Mouse (Mus musculus): ENCODE measurements at regions not wholly inside any gene's neighbourhood (a gene's known extent, or its start where the extent isn't known, plus 50 kb on each side); places are given as distances from the start of the nearest gene placed in this dataset.

- Histone ChIP-seq H3K9ac (ENCODE audit: low read length) (no peak overlapping the region), H3K4me3 (ENCODE audit: low read depth, low read length) (no peak overlapping the region), H3K4me1 (ENCODE audit: control insufficient read depth, insufficient read depth, low read length) (no peaks in the 10 kb centered on the region), H3K27ac (replicated peaks; ENCODE audit: low read depth, low read length) (no peak overlapping the region), H3K9me3 (ENCODE audit: control insufficient read depth, low read length) (no peaks in the 10 kb centered on the region), H3K27me3 (ENCODE audit: control insufficient read depth, insufficient read depth, low read length) (no peaks in the 10 kb centered on the region), H3K36me3 (ENCODE audit: control insufficient read depth, insufficient read depth, low read length) (no peaks in the 10 kb centered on the region), H3K4me2 (ENCODE audit: low read depth, severe bottlenecking) (no peak overlapping the region)
- WGBS = 79% methylated on average over 10 of the region's 10 CpGs
- no peak for ATAC-seq (ENCODE audit: insufficient number of reproducible peaks, low FRiP score, low TSS enrichment, low read depth)
- DNase-seq (ENCODE audit: low spot score) = no peak
Observed at GRCm38 (mm10) chr13:63678265-63679260, 105.2 kb upstream of the Ptch1 start.

GRCm38 (mm10) chr13:63682341-63682740 is 108.9 kb upstream of the Ptch1 start:
- H3K9ac ChIP-seq (ENCODE audit: low read length) = no peak overlapping the region
- H3K27ac ChIP-seq (replicated peaks; ENCODE audit: low read depth, low read length) = no peak overlapping the region
- no peak overlapping the region for H3K4me2 ChIP-seq (ENCODE audit: low read depth, severe bottlenecking)
- ATAC-seq (ENCODE audit: insufficient number of reproducible peaks, low FRiP score, low TSS enrichment, low read depth) = no peak
- DNase-seq (ENCODE audit: low spot score) = no peak
- H3K36me3 ChIP-seq (ENCODE audit: control insufficient read depth, insufficient read depth, low read length) = no peaks in the 10 kb centered on the region
- 74% methylated on average over 4 of the region's 4 CpGs for WGBS
- no peaks in the 10 kb centered on the region for H3K9me3 ChIP-seq (ENCODE audit: control insufficient read depth, low read length)
- H3K4me3 ChIP-seq (ENCODE audit: low read depth, low read length) = no peak overlapping the region
- H3K4me1 ChIP-seq (ENCODE audit: control insufficient read depth, insufficient read depth, low read length) = no peaks in the 10 kb centered on the region
- H3K27me3 ChIP-seq (ENCODE audit: control insufficient read depth, insufficient read depth, low read length) = no peaks in the 10 kb centered on the region

- H3K9me3 ChIP-seq (ENCODE audit: control insufficient read depth, low read length) = no peaks in the 10 kb centered on the region
- no peak overlapping the region for H3K4me2 ChIP-seq (ENCODE audit: low read depth, severe bottlenecking)
- no peaks in the 10 kb centered on the region for H3K36me3 ChIP-seq (ENCODE audit: control insufficient read depth, insufficient read depth, low read length)
- no peak for DNase-seq (ENCODE audit: low spot score)
- no peaks in the 10 kb centered on the region for H3K27me3 ChIP-seq (ENCODE audit: control insufficient read depth, insufficient read depth, low read length)
- no peaks in the 10 kb centered on the region; the same call in 1 of the 2 replicates for H3K4me1 ChIP-seq (ENCODE audit: control insufficient read depth, insufficient read depth, low read length)
- 0 out of 2 replicates have a peak overlapping the region, but pooled peaks have one; percentile 2 for H3K27ac ChIP-seq (replicated peaks; ENCODE audit: low read depth, low read length)
- no peak overlapping the region for H3K4me3 ChIP-seq (ENCODE audit: low read depth, low read length)
- no peak overlapping the region for H3K9ac ChIP-seq (ENCODE audit: low read length)
- no peak for ATAC-seq (ENCODE audit: insufficient number of reproducible peaks, low FRiP score, low TSS enrichment, low read depth)
- WGBS = 85% methylated on average over 5 of the region's 5 CpGs
Observed at GRCm38 (mm10) chr13:63691974-63692373, 118.6 kb upstream of the Ptch1 start.

- Histone ChIP-seq H3K27me3 (ENCODE audit: control insufficient read depth, insufficient read depth, low read length) (no peaks in the 10 kb centered on the region), H3K4me3 (ENCODE audit: low read depth, low read length) (no peak overlapping the region), H3K36me3 (ENCODE audit: control insufficient read depth, insufficient read depth, low read length) (no peaks in the 10 kb centered on the region), H3K9me3 (ENCODE audit: control insufficient read depth, low read length) (no peaks in the 10 kb centered on the region), H3K4me2 (ENCODE audit: low read depth, severe bottlenecking) (no peak overlapping the region), H3K4me1 (ENCODE audit: control insufficient read depth, insufficient read depth, low read length) (no peaks in the 10 kb centered on the region; the same call in 1 of the 2 replicates), H3K27ac (replicated peaks; ENCODE audit: low read depth, low read length) (no peak overlapping the region), H3K9ac (ENCODE audit: low read length) (no peak overlapping the region)
- DNase-seq (ENCODE audit: low spot score) = no peak
- ATAC-seq (ENCODE audit: insufficient number of reproducible peaks, low FRiP score, low TSS enrichment, low read depth) = no peak
- WGBS = 70% methylated on average over 5 of the region's 5 CpGs
Observed at GRCm38 (mm10) chr13:63693636-63694035, 120.2 kb upstream of the Ptch1 start.

GRCm38 (mm10) chr13:63696399-63696798 is 118.6 kb upstream of the Ercc6l2 start:
- no peak overlapping the region for H3K4me2 ChIP-seq (ENCODE audit: low read depth, severe bottlenecking)
- no peaks in the 10 kb centered on the region for H3K9me3 ChIP-seq (ENCODE audit: control insufficient read depth, low read length)
- no peaks in the 10 kb centered on the region for H3K36me3 ChIP-seq (ENCODE audit: control insufficient read depth, insufficient read depth, low read length)
- H3K4me3 ChIP-seq (ENCODE audit: low read depth, low read length) = no peak overlapping the region
- 67% methylated on average over 3 of the region's 3 CpGs for WGBS
- ATAC-seq (ENCODE audit: insufficient number of reproducible peaks, low FRiP score, low TSS enrichment, low read depth) (no peak), DNase-seq (ENCODE audit: low spot score) (no peak)
- H3K4me1 ChIP-seq (ENCODE audit: control insufficient read depth, insufficient read depth, low read length) = peaks cover 3% of the 10 kb centered on the region; the same call in 1 of the 2 replicates
- H3K27me3 ChIP-seq (ENCODE audit: control insufficient read depth, insufficient read depth, low read length) = no peaks in the 10 kb centered on the region
- H3K27ac ChIP-seq (replicated peaks; ENCODE audit: low read depth, low read length) = no peak overlapping the region
- no peak overlapping the region for H3K9ac ChIP-seq (ENCODE audit: low read length)

GRCm38 (mm10) chr13:63699624-63700023 is 115.4 kb upstream of the Ercc6l2 start:
- DNase-seq (ENCODE audit: low spot score) (no peak), ATAC-seq (ENCODE audit: insufficient number of reproducible peaks, low FRiP score, low TSS enrichment, low read depth) (no peak)
- no peak overlapping the region for H3K9ac ChIP-seq (ENCODE audit: low read length)
- 78% methylated on average over 2 of the region's 2 CpGs for WGBS
- no peaks in the 10 kb centered on the region for H3K27me3 ChIP-seq (ENCODE audit: control insufficient read depth, insufficient read depth, low read length)
- H3K4me2 ChIP-seq (ENCODE audit: low read depth, severe bottlenecking) = no peak overlapping the region
- no peaks in the 10 kb centered on the region for H3K36me3 ChIP-seq (ENCODE audit: control insufficient read depth, insufficient read depth, low read length)
- no peaks in the 10 kb centered on the region for H3K9me3 ChIP-seq (ENCODE audit: control insufficient read depth, low read length)
- no peak overlapping the region for H3K27ac ChIP-seq (replicated peaks; ENCODE audit: low read depth, low read length)
- H3K4me1 ChIP-seq (ENCODE audit: control insufficient read depth, insufficient read depth, low read length) = 0 out of 2 replicates have a peak, but pooled peaks cover 7% of the 10 kb centered on the region
- no peak overlapping the region for H3K4me3 ChIP-seq (ENCODE audit: low read depth, low read length)

GRCm38 (mm10) chr13:63700747-63701146 is 114.3 kb upstream of the Ercc6l2 start:
- Histone ChIP-seq H3K4me1 (ENCODE audit: control insufficient read depth, insufficient read depth, low read length) (0 out of 2 replicates have a peak, but pooled peaks cover 7% of the 10 kb centered on the region), H3K9me3 (ENCODE audit: control insufficient read depth, low read length) (no peaks in the 10 kb centered on the region), H3K4me3 (ENCODE audit: low read depth, low read length) (no peak overlapping the region), H3K27ac (replicated peaks; ENCODE audit: low read depth, low read length) (0 out of 2 replicates have a peak overlapping the region, but pooled peaks have one; percentile 5), H3K9ac (ENCODE audit: low read length) (no peak overlapping the region), H3K27me3 (ENCODE audit: control insufficient read depth, insufficient read depth, low read length) (no peaks in the 10 kb centered on the region), H3K4me2 (ENCODE audit: low read depth, severe bottlenecking) (no peak overlapping the region), H3K36me3 (ENCODE audit: control insufficient read depth, insufficient read depth, low read length) (no peaks in the 10 kb centered on the region)
- WGBS = 58% methylated on average over 3 of the region's 3 CpGs
- no peak for DNase-seq (ENCODE audit: low spot score)
- ATAC-seq (ENCODE audit: insufficient number of reproducible peaks, low FRiP score, low TSS enrichment, low read depth) = no peak

- H3K36me3 ChIP-seq (ENCODE audit: control insufficient read depth, insufficient read depth, low read length) = no peaks in the 10 kb centered on the region
- 0 out of 2 replicates have a peak, but pooled peaks cover 7% of the 10 kb centered on the region for H3K4me1 ChIP-seq (ENCODE audit: control insufficient read depth, insufficient read depth, low read length)
- no peak overlapping the region for H3K9ac ChIP-seq (ENCODE audit: low read length)
- H3K27ac ChIP-seq (replicated peaks; ENCODE audit: low read depth, low read length) = 0 out of 2 replicates have a peak overlapping the region, but pooled peaks have one; percentile 5
- no peak overlapping the region for H3K4me3 ChIP-seq (ENCODE audit: low read depth, low read length)
- 0 out of 2 replicates have a peak, but pooled peaks have one; percentile 36 for ATAC-seq (ENCODE audit: insufficient number of reproducible peaks, low FRiP score, low TSS enrichment, low read depth)
- H3K9me3 ChIP-seq (ENCODE audit: control insufficient read depth, low read length) = no peaks in the 10 kb centered on the region
- no peak overlapping the region for H3K4me2 ChIP-seq (ENCODE audit: low read depth, severe bottlenecking)
- no peak for DNase-seq (ENCODE audit: low spot score)
- H3K27me3 ChIP-seq (ENCODE audit: control insufficient read depth, insufficient read depth, low read length) = no peaks in the 10 kb centered on the region
- WGBS = 30% methylated on average over 9 of the region's 9 CpGs
Observed at GRCm38 (mm10) chr13:63701199-63702175, 113.6 kb upstream of the Ercc6l2 start.
